Comparison of ENCODE assay signal across 10 mouse cellular contexts in genomic region chr12:73699471-73700186, GRCm38 (mm10).
DNase-seq lines count a peak whose midpoint lies in the region; ATAC-seq lines count a peak whose summit lies in the region.
"Had no signal": no experiment of that assay in that cellular context is flagged by ENCODE, and none has a peak within 500 bp of the region (broad histone marks: within the 10 kb centered on the region; RNA-seq: fewer than 3 reads in every experiment).

No protein-coding gene starts in this region.

- peak; percentile 28 to 40 for DNase-seq in right cerebral cortex, adult 2 months (ENCODE audit: low spot score in 2 of 2)
- no peak for DNase-seq in right cerebral cortex, postnatal 10 days (ENCODE audit: low spot score in 2 of 2)
- DNase-seq in left cerebral cortex, adult 8-10 months (ENCODE audit: low spot score in 2 of 2): peak; percentile 5 to 22
- peak; percentile 59 to 60 for DNase-seq in thymus, postnatal 36 days
- DNase-seq in lung, postnatal 25 days (ENCODE audit: low spot score): no peak
- DNase-seq: liver had no signal

- H3K4me3 ChIP-seq in forebrain, embryonic 13.5 days: no peak overlapping the region
- no peak overlapping the region for H3K4me3 ChIP-seq in forebrain, embryonic 12.5 days (replicated peaks)
- H3K4me3 ChIP-seq in kidney, embryonic 16.5 days (ENCODE audit: low read length): no peak overlapping the region

- no peak overlapping the region for H3K27ac ChIP-seq in forebrain, embryonic 13.5 days
- no peak overlapping the region for H3K27ac ChIP-seq in forebrain, embryonic 12.5 days
- H3K27ac ChIP-seq in kidney, embryonic 16.5 days (ENCODE audit: low read length): no peak overlapping the region
- H3K27ac ChIP-seq: kidney, postnatal 0 days had no signal

- H3K36me3 ChIP-seq in forebrain, embryonic 13.5 days (ENCODE audit: poor library complexity, severe bottlenecking): no peaks in the 10 kb centered on the region
- no peaks in the 10 kb centered on the region for H3K36me3 ChIP-seq in forebrain, embryonic 12.5 days (replicated peaks)
- no peaks in the 10 kb centered on the region for H3K36me3 ChIP-seq in kidney, embryonic 16.5 days (ENCODE audit: insufficient read depth, low read length)

- H3K27me3 ChIP-seq in forebrain, embryonic 13.5 days: no peaks in the 10 kb centered on the region
- no peaks in the 10 kb centered on the region for H3K27me3 ChIP-seq in forebrain, embryonic 12.5 days
- H3K27me3 ChIP-seq in kidney, embryonic 16.5 days (ENCODE audit: insufficient read depth, low read length): no peaks in the 10 kb centered on the region

- ATAC-seq in forebrain, embryonic 13.5 days: 0 out of 2 replicates have a peak, but pooled peaks have one; percentile 38
- ATAC-seq in forebrain, embryonic 12.5 days (ENCODE audit: low FRiP score): no peak
- no peak for ATAC-seq in kidney, embryonic 16.5 days (ENCODE audit: low FRiP score, low TSS enrichment)

- H3K9me3 ChIP-seq in forebrain, embryonic 13.5 days (replicated peaks): no peaks in the 10 kb centered on the region
- no peaks in the 10 kb centered on the region for H3K9me3 ChIP-seq in forebrain, embryonic 12.5 days
- no peaks in the 10 kb centered on the region for H3K9me3 ChIP-seq in kidney, embryonic 16.5 days (ENCODE audit: low read length)

- peaks cover 9% of the 10 kb centered on the region; the same call in 1 of the 2 replicates for H3K4me1 ChIP-seq in forebrain, embryonic 13.5 days
- H3K4me1 ChIP-seq in forebrain, embryonic 12.5 days: peaks cover 10% of the 10 kb centered on the region
- H3K4me1 ChIP-seq in kidney, embryonic 16.5 days (ENCODE audit: insufficient read depth, low read length): no peaks in the 10 kb centered on the region

- no peak overlapping the region for H3K4me2 ChIP-seq in forebrain, embryonic 13.5 days
- H3K4me2 ChIP-seq in forebrain, embryonic 12.5 days: no peak overlapping the region
- H3K4me2 ChIP-seq in kidney, embryonic 16.5 days (replicated peaks; ENCODE audit: low read depth, low read length): no peak overlapping the region

- WGBS in forebrain, embryonic 13.5 days: 62% methylated on average over 17 of the region's 17 CpGs
- WGBS in forebrain, embryonic 12.5 days: 77% methylated on average over 17 of the region's 17 CpGs
- WGBS in kidney, embryonic 16.5 days: 44% methylated on average over 17 of the region's 17 CpGs

- H3K9ac ChIP-seq in forebrain, embryonic 13.5 days: no peak overlapping the region
- no peak overlapping the region for H3K9ac ChIP-seq in forebrain, embryonic 12.5 days
- H3K9ac ChIP-seq in kidney, embryonic 16.5 days (replicated peaks; ENCODE audit: low read length): no peak overlapping the region

Comparison
In these comparisons a context has a peak if more than half of its experiments do, and no peak if none do; other contexts are left out.
1. DNase-seq: peak in right cerebral cortex, adult 2 months (2 of 2), left cerebral cortex, adult 8-10 months (2 of 2) and thymus, postnatal 36 days (2 of 2); none in right cerebral cortex, postnatal 10 days (0 of 2) and lung, postnatal 25 days (single experiment).